Mouse (Mus musculus) CD4-positive, CD25-positive, alpha-beta regulatory T cell, adult 9 weeks (primary cell): ENCODE measurements around the gene Pcyt1a. TPM values are rescaled to one million over a fixed set of nuclear protein-coding genes. Genes with fewer than 3 reads are reported as not detected.

ENCODE experiments used
- polyA plus RNA-seq: library from polyadenylated mRNA; unstranded; fragments of 100-300 nt; shearing (Covaris generic); gene quantifications from one replicate; pipeline ENCODE4 v1.2.1, GENCODE M21; 2017

Gene Pcyt1a
- 15.5 TPM for polyA plus RNA-seq

GRCm38 (mm10) chr16:32430474-32431046 is at the start of gene Pcyt1a:
Pcyt1a (plus strand) TSS chr16:32430921.

GRCm38 (mm10) chr16:32400267-32400666 is 30.5 kb upstream of the Pcyt1a start, which contains the start of gene Tm4sf19:
Tm4sf19 (plus strand) TSS chr16:32400506.

GRCm38 (mm10) chr16:32419517-32420483 is 10.9 kb upstream of the Pcyt1a start, which contains the start of gene Tctex1d2:
Tctex1d2 (plus strand) TSS chr16:32419702.

GRCm38 (mm10) chr16:32487234-32488111 is 56.8 kb downstream of the Pcyt1a start, which contains the start of gene Slc51a:
Slc51a (minus strand) TSS chr16:32487879.

GRCm38 (mm10) chr16:32495965-32496364 is 65.2 kb downstream of the Pcyt1a start, which contains the start of gene Zdhhc19:
Zdhhc19 (plus strand) TSS chr16:32496265.

Other genes starting within 250 kb of the Pcyt1a start
- gene Fbxo45, start 183.8 kb upstream of the Pcyt1a start, polyA plus RNA-seq: 2.5 TPM
- gene Wdr53, start 183.7 kb upstream of the Pcyt1a start, polyA plus RNA-seq: 25.0 TPM
- not detected for gene Smco1, start 159.5 kb upstream of the Pcyt1a start, polyA plus RNA-seq
- 12.3 TPM for gene Rnf168, start 153.5 kb upstream of the Pcyt1a start, polyA plus RNA-seq
- 33.3 TPM for gene Ubxn7, start 98.7 kb upstream of the Pcyt1a start, polyA plus RNA-seq
- not detected for gene Tm4sf19, start 30.4 kb upstream of the Pcyt1a start, polyA plus RNA-seq
- 4.4 TPM for gene Tctex1d2, start 11.2 kb upstream of the Pcyt1a start, polyA plus RNA-seq
- gene Slc51a, start 57.0 kb downstream of the Pcyt1a start, polyA plus RNA-seq: 0.15 TPM
- not detected for gene Zdhhc19, start 65.3 kb downstream of the Pcyt1a start, polyA plus RNA-seq
- gene Tfrc, start 178.0 kb downstream of the Pcyt1a start, polyA plus RNA-seq: 38.9 TPM
- 13.9 TPM for gene Tnk2, start 213.0 kb downstream of the Pcyt1a start, polyA plus RNA-seq